Mouse (Mus musculus) cortical plate, adult 2 months (tissue): Measurements from ENCODE around the gene Oxtr. TPM values are rescaled to one million over a fixed set of nuclear protein-coding genes. Genes with fewer than 3 reads are reported as not detected.

Experiments
- H3K27ac ChIP-seq: fragments of 200-500 bp; 2 replicates; pipeline ENCODE4 v1.5.1; 2012; ENCODE audit warnings: low read length, control low read depth, inconsistent platforms; ENCODE audit not compliant: insufficient read depth
- H3K4me1 ChIP-seq: fragments of 200-500 bp; 2 replicates; pipeline ENCODE4 v1.6.1; 2011; ENCODE audit warnings: low read length; ENCODE audit not compliant: control insufficient read depth, insufficient read depth
- H3K4me3 ChIP-seq: fragments of 200-500 bp; 2 replicates; pipeline ENCODE4 v1.5.1; 2011; ENCODE audit warnings: mild to moderate bottlenecking, low read length, control low read depth; ENCODE audit not compliant: insufficient read depth
- CTCF ChIP-seq: fragments of 200-500 bp; IDR thresholded peaks from 2 replicates; pipeline ENCODE4 v1.5.1; 2011; ENCODE audit warnings: mild to moderate bottlenecking, control low read depth, low read length; ENCODE audit not compliant: insufficient read depth; ENCODE audit errors: extremely low read depth
- POLR2A ChIP-seq: fragments of 200-500 bp; IDR thresholded peaks from 2 replicates; pipeline ENCODE4 v1.6.1; 2011; ENCODE audit warnings: mild to moderate bottlenecking, low read length, control low read depth; ENCODE audit not compliant: insufficient read depth; ENCODE audit errors: extremely low read depth
- polyA plus RNA-seq: library from polyadenylated mRNA; depleted of rRNA; stranded (reverse); fragments of >200 nt; gene quantifications from 2 replicates; pipeline ENCODE4 v1.2.3, GENCODE M21; 2012

Gene Oxtr
- polyA plus RNA-seq, 1 experiment: 3.5 TPM

- Histone ChIP-seq H3K4me3 (no peak overlapping the region), H3K27ac (no peak overlapping the region), H3K4me1 (no peaks in the 10 kb centered on the region)
- TF ChIP-seq CTCF (no peak), POLR2A (no peak)
Observed at GRCm38 (mm10) chr6:112501156-112501555, 11.4 kb upstream of the Oxtr start.

GRCm38 (mm10) chr6:112499456-112499855, 9.7 kb upstream of the Oxtr start:
- TF ChIP-seq CTCF: no peak
- no peak for TF ChIP-seq POLR2A
- no peak overlapping the region for H3K27ac ChIP-seq
- no peak overlapping the region for H3K4me3 ChIP-seq
- no peaks in the 10 kb centered on the region for H3K4me1 ChIP-seq

GRCm38 (mm10) chr6:112498716-112499115, 9.0 kb upstream of the Oxtr start:
- TF ChIP-seq CTCF (no peak), POLR2A (no peak)
- Histone ChIP-seq H3K4me3 (no peak overlapping the region), H3K27ac (no peak overlapping the region), H3K4me1 (no peaks in the 10 kb centered on the region)

GRCm38 (mm10) chr6:112497456-112497855, 7.7 kb upstream of the Oxtr start:
- Histone ChIP-seq H3K27ac (no peak overlapping the region), H3K4me3 (no peak overlapping the region), H3K4me1 (no peaks in the 10 kb centered on the region)
- TF ChIP-seq POLR2A (no peak), CTCF (no peak)

- no peak overlapping the region for H3K27ac ChIP-seq
- H3K4me1 ChIP-seq: no peaks in the 10 kb centered on the region
- no peak overlapping the region for H3K4me3 ChIP-seq
- TF ChIP-seq CTCF (no peak), POLR2A (no peak)
Observed at GRCm38 (mm10) chr6:112496291-112497060, 6.7 kb upstream of the Oxtr start.

- TF ChIP-seq POLR2A (no peak), CTCF (no peak)
- no peak overlapping the region for H3K4me3 ChIP-seq
Observed at GRCm38 (mm10) chr6:112495219-112495618, 5.5 kb upstream of the Oxtr start.

GRCm38 (mm10) chr6:112494620-112495081, 4.9 kb upstream of the Oxtr start:
- TF ChIP-seq POLR2A (no peak), CTCF (0 out of 2 replicates have a peak, but pooled peaks have one; percentile 12)
- Histone ChIP-seq H3K27ac (no peak overlapping the region), H3K4me3 (no peak overlapping the region), H3K4me1 (no peaks in the 10 kb centered on the region)

More at GRCm38 (mm10) chr6:112495219-112495618, 5.5 kb upstream of the Oxtr start:
- H3K27ac ChIP-seq: no peak overlapping the region
- H3K4me1 ChIP-seq: no peaks in the 10 kb centered on the region

GRCm38 (mm10) chr6:112493371-112493770, 3.6 kb upstream of the Oxtr start:
- Histone ChIP-seq H3K4me1 (no peaks in the 10 kb centered on the region), H3K4me3 (no peak overlapping the region), H3K27ac (no peak overlapping the region)
- TF ChIP-seq POLR2A (no peak), CTCF (no peak)

- Histone ChIP-seq H3K27ac (no peak overlapping the region), H3K4me3 (no peak overlapping the region), H3K4me1 (no peaks in the 10 kb centered on the region)
- no peak for TF ChIP-seq POLR2A
- TF ChIP-seq CTCF: no peak
Observed at GRCm38 (mm10) chr6:112492656-112493055, 2.9 kb upstream of the Oxtr start.

GRCm38 (mm10) chr6:112491521-112491920, 1.8 kb upstream of the Oxtr start:
- H3K27ac ChIP-seq: no peak overlapping the region
- TF ChIP-seq CTCF: no peak
- TF ChIP-seq POLR2A: no peak
- H3K4me3 ChIP-seq: no peak overlapping the region

More at GRCm38 (mm10) chr6:112491521-112491920, 1.8 kb upstream of the Oxtr start:
- no peaks in the 10 kb centered on the region for H3K4me1 ChIP-seq
